Mouse (Mus musculus) kidney, postnatal 36 days (tissue): ENCODE measurements at regions not wholly inside any gene's neighbourhood (a gene's known extent, or its start where the extent isn't known, plus 50 kb on each side); places are given as distances from the start of the nearest gene placed in this dataset.
A peak's percentile ranks its signal among the peaks of the same experiment; 100 is the strongest.

ENCODE experiments used
- DNase-seq, 2 experiments: peaks; one replicate each; pipeline ENCODE4 v3.0.0; 2021 to 2022; ENCODE audit warnings: mixed read lengths in 2 of 2

GRCm38 (mm10) chr13:30042689-30043320 is 56.9 kb upstream of the E2f3 start:
- no peak for DNase-seq

DNA sequence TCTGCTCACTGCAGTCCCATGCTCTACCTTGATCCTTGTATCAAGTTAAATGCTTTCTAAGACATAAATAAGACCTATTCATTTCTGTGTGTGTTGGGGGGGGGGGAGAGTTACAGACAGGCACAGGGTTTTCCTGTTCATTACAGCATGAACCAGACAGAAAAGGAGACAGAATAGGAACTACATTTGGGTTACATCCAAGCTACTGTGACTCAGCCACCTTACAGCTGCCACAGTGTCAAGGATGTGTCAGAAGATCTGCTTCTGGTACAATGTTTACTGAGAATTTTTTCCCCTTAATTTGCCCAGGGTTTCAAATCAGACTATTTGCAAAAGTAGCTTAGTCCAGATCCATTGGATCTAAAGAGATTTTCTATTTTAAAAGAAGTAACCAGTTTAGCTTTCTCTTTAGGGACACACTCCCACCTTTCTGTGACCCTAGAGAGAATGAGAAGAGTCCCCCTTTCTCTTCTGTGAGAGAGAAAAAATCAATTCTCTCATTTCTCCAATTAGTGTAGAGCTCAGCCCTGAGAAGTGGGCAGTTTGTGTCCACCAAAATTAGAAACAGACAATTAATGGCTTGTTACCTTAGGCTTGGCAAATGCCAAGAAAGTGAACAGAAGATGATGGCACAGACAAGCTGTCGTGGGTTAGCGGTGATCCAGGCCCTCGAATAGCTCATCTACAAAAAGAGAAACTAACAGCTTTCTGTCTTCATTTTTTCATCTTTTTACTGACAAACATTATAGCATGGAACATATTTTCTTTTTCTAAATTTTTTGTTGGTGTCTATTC is 55.8 kb upstream of the E2f3 start:
- no peak for DNase-seq

DNA sequence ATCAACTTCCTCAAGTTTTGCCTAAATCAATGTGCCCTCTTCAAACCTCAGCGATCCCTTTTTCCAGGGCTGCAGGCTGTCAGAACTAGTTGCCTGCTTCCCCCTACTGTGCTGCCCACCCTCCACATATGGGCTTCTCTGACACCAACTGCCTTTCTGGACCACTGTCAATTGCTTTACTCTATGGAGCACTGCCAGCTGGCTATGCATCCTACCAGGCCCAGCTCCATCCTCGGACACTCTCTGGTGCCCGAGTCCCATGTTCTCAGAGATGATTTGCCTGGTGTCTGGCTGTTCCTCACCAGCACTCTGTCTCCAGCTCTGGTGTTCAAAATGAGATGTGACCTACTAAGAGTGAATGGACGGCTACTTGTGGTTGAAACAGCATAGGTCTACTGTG is 54.4 kb upstream of the E2f3 start:
- DNase-seq = no peak

DNA sequence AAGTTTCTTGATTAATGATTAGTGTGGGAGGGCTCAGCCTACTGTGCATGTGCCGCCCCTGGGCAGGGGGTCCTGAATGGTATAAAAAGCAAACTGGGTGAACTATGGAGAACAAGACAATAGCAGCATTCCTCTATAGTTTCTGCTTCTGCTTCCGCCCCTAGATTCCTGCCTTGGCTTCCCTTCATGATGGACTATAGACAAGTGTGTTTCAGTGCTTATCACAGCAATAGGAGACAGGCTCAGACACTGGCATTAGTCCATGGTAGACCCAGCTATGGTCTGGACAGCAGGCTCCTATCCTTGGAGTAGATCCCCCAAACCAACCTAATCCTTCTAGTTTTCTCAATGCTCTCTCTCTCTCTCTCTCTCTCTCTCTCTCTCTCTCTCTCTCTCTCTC is 53.9 kb upstream of the E2f3 start:
- no peak for DNase-seq

DNA sequence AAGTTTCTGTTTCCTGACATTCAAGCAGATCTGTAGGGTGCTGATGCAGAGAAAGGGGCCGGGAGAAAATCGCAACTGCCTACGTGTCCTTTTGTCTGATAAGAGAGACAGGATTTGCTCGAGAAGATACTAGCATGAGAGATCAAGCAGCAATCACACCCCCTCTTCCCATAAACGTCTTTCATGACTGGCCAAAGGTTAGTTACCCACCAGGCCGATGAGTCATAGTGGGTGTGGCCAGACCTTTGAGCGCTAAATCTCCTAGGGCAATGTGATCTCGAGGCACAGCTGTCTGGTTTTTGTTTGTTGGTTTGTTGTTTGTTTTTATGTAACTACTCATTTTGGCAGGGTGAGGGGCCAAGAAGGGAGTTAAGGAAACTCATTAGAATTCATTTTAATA is 50.7 kb upstream of the E2f3 start:
- peak; percentile 31 to 32 for DNase-seq

- no peak for DNase-seq
These were observed 50.2 kb upstream of the E2f3 start for GRCm38 (mm10) chr13:30036071-30036470.
